Mouse (Mus musculus) liver, embryonic 15.5 days (tissue): ENCODE results near the gene March11. TPM values are rescaled to one million over a fixed set of nuclear protein-coding genes. Genes with fewer than 3 reads are reported as not detected.

Experiments
- ATAC-seq: fragments of 200-750 bp; cut with Nextera tagmentation; 2 replicates; pipeline ENCODE4 v1.8.0; 2017; ENCODE audit warnings: moderate number of reproducible peaks, mild to moderate bottlenecking, moderate library complexity; ENCODE audit not compliant: insufficient read depth
- H3K27ac ChIP-seq: fragments of 300-500 bp; sonication (generic); replicated peaks from 2 replicates; pipeline ENCODE4 v1.5.1; 2015; ENCODE audit warnings: mild to moderate bottlenecking, inconsistent platforms
- H3K27me3 ChIP-seq: fragments of 300-500 bp; sonication (generic); 2 replicates; pipeline ENCODE4 v1.6.1; 2015; ENCODE audit warnings: mild to moderate bottlenecking, inconsistent platforms
- H3K36me3 ChIP-seq: fragments of 300-500 bp; sonication (generic); replicated peaks from 2 replicates; pipeline ENCODE4 v1.6.1; 2015; ENCODE audit warnings: moderate library complexity, mild to moderate bottlenecking, inconsistent platforms
- H3K4me1 ChIP-seq: fragments of 300-500 bp; sonication (generic); replicated peaks from 2 replicates; pipeline ENCODE4 v1.6.1; 2015; ENCODE audit warnings: inconsistent platforms
- H3K4me2 ChIP-seq: fragments of 300-500 bp; sonication (generic); 2 replicates; pipeline ENCODE4 v1.6.1; 2015; ENCODE audit warnings: moderate library complexity, mild to moderate bottlenecking, inconsistent platforms
- H3K4me3 ChIP-seq: fragments of 300-500 bp; sonication (generic); replicated peaks from 2 replicates; pipeline ENCODE4 v1.5.1; 2015; ENCODE audit warnings: mild to moderate bottlenecking, inconsistent platforms
- H3K9ac ChIP-seq: fragments of 300-500 bp; sonication (generic); 2 replicates; pipeline ENCODE4 v1.6.1; 2015; ENCODE audit warnings: moderate library complexity, mild to moderate bottlenecking, inconsistent platforms
- H3K9me3 ChIP-seq: fragments of 300-500 bp; sonication (generic); replicated peaks from 2 replicates; pipeline ENCODE4 v1.6.1; 2016; ENCODE audit warnings: inconsistent platforms
- WGBS: fragments of 180-500 bp; shearing (Covaris S2); methylation state at CpG from one replicate; pipeline ENCODE4 v1.1.7; 2015; ENCODE audit warnings: mixed read lengths; ENCODE audit not compliant: insufficient replicate concordance; 5-methylcytosine and 5-hydroxymethylcytosine counted together
- polyA plus RNA-seq: library from polyadenylated mRNA; unstranded; fragments of >200 nt; fragmentation: Nextera tagmentation; extraction: Ambion mirVana; gene quantifications from 2 replicates; pipeline ENCODE4 v1.2.1, GENCODE M21; 2015

Gene March11
- polyA plus RNA-seq = not detected in 2 replicates

- ATAC-seq = no peak
- H3K27ac ChIP-seq = no peak within 1 kb of the TSS
These were observed at the start of gene March11 for GRCm38 (mm10) chr15:26308629-26309230. Gene March11, plus strand, starts transcription at chr15:26309048.

DNA sequence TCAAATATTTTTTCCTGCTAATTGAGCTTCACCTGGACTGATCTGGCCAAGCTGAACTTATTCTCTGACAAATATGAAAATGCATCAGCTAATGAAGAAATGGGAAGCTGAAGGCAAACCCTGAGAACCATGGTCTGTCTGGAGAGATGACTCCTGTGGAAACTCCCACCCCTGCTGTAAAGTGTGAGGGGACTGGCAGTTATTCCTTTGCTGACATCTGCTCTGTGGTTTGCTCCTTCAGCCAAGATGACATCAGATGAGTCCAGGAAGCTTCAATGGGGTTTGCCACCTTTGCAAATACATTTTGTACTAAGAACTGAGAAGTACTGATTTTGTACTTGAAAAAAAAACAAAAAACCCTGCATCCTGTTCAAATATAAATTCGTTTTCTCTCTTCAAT, 46.5 kb upstream of the March11 start:
- H3K4me2 ChIP-seq = no peak overlapping the region
- no peak overlapping the region for H3K4me3 ChIP-seq
- no peaks in the 10 kb centered on the region for H3K36me3 ChIP-seq
- H3K4me1 ChIP-seq = no peaks in the 10 kb centered on the region
- no peaks in the 10 kb centered on the region for H3K9me3 ChIP-seq
- H3K27me3 ChIP-seq = no peaks in the 10 kb centered on the region
- H3K9ac ChIP-seq = no peak overlapping the region
- no peak overlapping the region for H3K27ac ChIP-seq
- 24% methylated on average over 1 of the region's 1 CpGs for WGBS
- no peak for ATAC-seq

More at GRCm38 (mm10) chr15:26308629-26309230, at the start of gene March11:
- H3K4me2 ChIP-seq = peak within 1 kb of the TSS; percentile 38
- peak within 1 kb of the TSS; percentile 20 for H3K4me3 ChIP-seq
- H3K9me3 ChIP-seq = no peaks in the 10 kb centered on the region
- H3K9ac ChIP-seq = no peak within 1 kb of the TSS
- H3K27me3 ChIP-seq = peaks cover 30% of the 10 kb centered on the region
- under 1% methylated on average over 56 of the region's 56 CpGs for WGBS
- H3K36me3 ChIP-seq = no peaks in the 10 kb centered on the region
- H3K4me1 ChIP-seq = no peaks in the 10 kb centered on the region

DNA sequence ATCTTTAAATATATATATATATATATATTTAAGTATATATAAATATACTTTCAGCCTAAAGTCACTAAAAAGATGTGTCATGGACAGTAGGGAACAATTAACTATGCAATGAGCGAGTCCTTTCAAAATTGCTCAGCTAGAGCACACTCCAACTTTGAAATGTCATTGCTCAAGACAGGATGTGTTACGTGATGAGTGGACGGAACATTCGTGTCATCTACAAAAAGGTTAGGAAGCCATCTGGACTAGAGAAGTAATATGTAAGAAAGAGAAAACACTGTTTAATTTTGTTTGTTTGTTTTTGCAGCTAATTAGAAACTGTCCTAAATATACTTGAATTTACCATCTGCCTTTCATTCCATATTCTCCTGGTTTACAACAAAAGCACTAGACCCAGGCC, 39.3 kb upstream of the March11 start:
- Histone ChIP-seq H3K9ac (no peak overlapping the region), H3K27me3 (no peaks in the 10 kb centered on the region), H3K4me2 (no peak overlapping the region), H3K4me3 (no peak overlapping the region), H3K36me3 (no peaks in the 10 kb centered on the region), H3K9me3 (no peaks in the 10 kb centered on the region), H3K4me1 (no peaks in the 10 kb centered on the region), H3K27ac (no peak overlapping the region)
- ATAC-seq = no peak
- 68% methylated on average over 4 of the region's 4 CpGs for WGBS

DNA sequence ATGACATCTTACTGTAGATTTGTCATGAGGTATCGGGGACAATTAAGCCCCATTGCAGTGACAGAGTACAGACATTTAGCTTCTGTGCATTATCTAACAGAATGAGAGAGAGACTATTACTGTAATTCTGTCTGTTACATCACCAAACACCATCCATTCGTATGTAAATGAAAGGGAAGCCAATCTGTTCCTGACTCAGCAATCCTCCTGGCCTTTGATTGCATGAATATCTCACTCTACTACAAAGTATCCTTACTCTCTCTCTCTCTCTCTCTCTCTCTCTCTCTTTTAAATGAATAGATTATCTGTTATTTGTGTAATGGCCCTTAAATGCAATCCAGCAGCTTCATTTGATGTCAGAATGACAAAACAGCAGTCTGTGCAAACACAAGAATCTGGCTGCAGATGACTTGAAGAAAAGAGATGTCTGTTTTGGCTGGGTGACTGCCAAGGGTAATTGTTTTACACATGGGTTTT, 32.8 kb upstream of the March11 start:
- ATAC-seq = no peak
- Histone ChIP-seq H3K27me3 (no peaks in the 10 kb centered on the region), H3K4me2 (no peak overlapping the region), H3K36me3 (no peaks in the 10 kb centered on the region), H3K9ac (no peak overlapping the region), H3K4me1 (no peaks in the 10 kb centered on the region), H3K4me3 (no peak overlapping the region), H3K9me3 (no peaks in the 10 kb centered on the region), H3K27ac (no peak overlapping the region)
- WGBS = 48% methylated on average over 2 of the region's 2 CpGs

- H3K9me3 ChIP-seq = no peaks in the 10 kb centered on the region
These were observed 32.2 kb upstream of the March11 start for GRCm38 (mm10) chr15:26276608-26277007.

DNA sequence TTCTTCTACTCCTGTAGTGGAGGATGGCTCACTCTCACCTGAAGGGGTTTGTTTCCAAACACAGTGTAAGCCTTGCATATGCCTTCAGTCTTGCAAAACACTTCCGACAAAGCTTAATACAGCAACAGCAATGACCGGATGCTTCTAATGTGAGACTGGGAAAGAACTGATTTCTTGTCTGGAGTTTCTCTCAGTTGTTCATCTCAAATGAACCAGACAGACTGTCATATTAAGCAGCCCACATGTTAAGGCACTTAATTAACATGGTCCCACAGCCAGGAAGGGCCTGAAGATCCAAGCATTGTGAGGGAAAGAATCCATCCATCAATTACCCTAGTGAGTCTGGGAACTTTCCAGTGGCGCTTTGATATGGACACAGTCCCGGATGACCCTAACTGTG, 17.0 kb upstream of the March11 start:
- no peaks in the 10 kb centered on the region for H3K27me3 ChIP-seq
- 74% methylated on average over 4 of the region's 4 CpGs for WGBS
- no peak overlapping the region for H3K9ac ChIP-seq
- no peak overlapping the region for H3K4me3 ChIP-seq
- no peak overlapping the region for H3K4me2 ChIP-seq
- no peak for ATAC-seq
- H3K4me1 ChIP-seq = no peaks in the 10 kb centered on the region
- no peaks in the 10 kb centered on the region for H3K36me3 ChIP-seq
- no peak overlapping the region for H3K27ac ChIP-seq
- no peaks in the 10 kb centered on the region for H3K9me3 ChIP-seq

More at GRCm38 (mm10) chr15:26276608-26277007, 32.2 kb upstream of the March11 start:
- Histone ChIP-seq H3K4me3 (no peak overlapping the region), H3K27ac (no peak overlapping the region), H3K4me1 (no peaks in the 10 kb centered on the region), H3K4me2 (no peak overlapping the region), H3K9ac (no peak overlapping the region), H3K27me3 (no peaks in the 10 kb centered on the region), H3K36me3 (no peaks in the 10 kb centered on the region)
- WGBS = 60% methylated on average over 5 of the region's 5 CpGs
- ATAC-seq = no peak

GRCm38 (mm10) chr15:26292811-26293210, 16.0 kb upstream of the March11 start:
- Histone ChIP-seq H3K4me2 (no peak overlapping the region), H3K27ac (no peak overlapping the region), H3K27me3 (no peaks in the 10 kb centered on the region), H3K4me3 (no peak overlapping the region), H3K4me1 (no peaks in the 10 kb centered on the region), H3K36me3 (no peaks in the 10 kb centered on the region), H3K9ac (no peak overlapping the region), H3K9me3 (no peaks in the 10 kb centered on the region)
- 54% methylated on average over 2 of the region's 2 CpGs for WGBS
- ATAC-seq = no peak

GRCm38 (mm10) chr15:26293215-26293614, 15.6 kb upstream of the March11 start:
- Histone ChIP-seq H3K9me3 (no peaks in the 10 kb centered on the region), H3K27me3 (no peaks in the 10 kb centered on the region), H3K4me1 (no peaks in the 10 kb centered on the region), H3K27ac (no peak overlapping the region), H3K4me2 (no peak overlapping the region), H3K4me3 (no peak overlapping the region), H3K36me3 (no peaks in the 10 kb centered on the region), H3K9ac (no peak overlapping the region)
- 42% methylated on average over 1 of the region's 1 CpGs for WGBS
- no peak for ATAC-seq

DNA sequence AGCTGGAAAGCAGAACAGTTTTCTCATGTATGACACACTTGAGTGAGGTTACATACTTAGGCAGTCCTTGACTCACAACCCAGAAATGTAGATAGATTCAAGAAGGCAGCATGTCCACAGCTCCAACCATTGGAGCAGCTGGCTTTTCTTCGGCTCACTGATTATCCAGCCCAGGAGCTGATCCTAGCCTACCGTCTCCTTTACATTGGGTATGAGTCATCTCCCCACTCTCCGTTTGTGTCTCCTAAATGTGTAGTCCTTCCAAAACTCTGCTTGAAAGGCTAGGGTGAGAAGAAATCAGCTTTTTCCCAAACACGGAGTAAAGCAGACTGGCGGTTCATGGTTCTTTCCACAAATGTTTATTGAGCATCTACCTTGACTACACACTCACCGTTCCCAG, 10.2 kb upstream of the March11 start:
- Histone ChIP-seq H3K4me1 (no peaks in the 10 kb centered on the region), H3K27ac (no peak overlapping the region), H3K4me3 (no peak overlapping the region), H3K27me3 (no peaks in the 10 kb centered on the region), H3K9me3 (no peaks in the 10 kb centered on the region), H3K9ac (no peak overlapping the region), H3K4me2 (no peak overlapping the region), H3K36me3 (no peaks in the 10 kb centered on the region)
- ATAC-seq = no peak
- WGBS = 68% methylated on average over 6 of the region's 6 CpGs

DNA sequence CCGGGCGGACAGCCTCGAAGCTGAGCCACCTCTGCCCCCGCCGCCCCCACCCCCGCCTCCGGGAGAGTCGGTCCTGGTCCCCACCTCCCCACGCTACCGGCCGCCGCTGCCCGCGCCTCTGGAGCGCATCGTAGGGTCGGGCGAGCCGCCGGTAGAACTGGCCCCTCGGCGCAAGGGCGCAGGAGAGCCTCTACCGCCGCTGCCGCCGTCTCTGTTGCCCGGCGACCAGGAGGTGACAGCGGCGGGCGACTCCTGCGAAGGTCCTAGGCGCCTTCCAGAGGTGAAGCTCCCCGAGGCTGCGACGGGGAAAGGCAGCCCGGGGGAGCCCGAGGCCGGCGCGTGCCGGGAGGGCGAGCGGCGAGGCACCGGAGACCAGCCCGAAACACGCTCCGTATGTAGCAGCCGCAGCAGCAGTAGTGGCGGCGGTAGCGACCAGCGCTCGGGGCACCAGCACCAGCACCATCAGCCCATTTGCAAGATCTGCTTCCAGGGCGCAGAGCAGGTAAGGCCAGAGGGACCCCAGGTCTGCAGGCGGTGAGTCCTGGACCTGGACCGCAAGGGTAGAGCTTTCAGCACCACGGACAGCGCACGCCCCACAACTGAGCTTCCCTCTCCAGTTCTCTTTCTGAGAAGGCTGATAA, 563 bp downstream of the March11 start:
- H3K27ac ChIP-seq = no peak overlapping the region
- WGBS = 1% methylated on average over 62 of the region's 62 CpGs
- H3K36me3 ChIP-seq = no peaks in the 10 kb centered on the region
- H3K9me3 ChIP-seq = no peaks in the 10 kb centered on the region
- H3K27me3 ChIP-seq = peaks cover 30% of the 10 kb centered on the region
- peak overlapping the region; percentile 38 for H3K4me2 ChIP-seq
- no peaks in the 10 kb centered on the region for H3K4me1 ChIP-seq
- H3K9ac ChIP-seq = no peak overlapping the region
- H3K4me3 ChIP-seq = peak overlapping the region; percentile 20
- ATAC-seq = no peak

GRCm38 (mm10) chr15:26319866-26320265, 11.0 kb downstream of the March11 start:
- Histone ChIP-seq H3K27ac (no peak overlapping the region), H3K9me3 (no peaks in the 10 kb centered on the region), H3K36me3 (no peaks in the 10 kb centered on the region), H3K27me3 (no peaks in the 10 kb centered on the region), H3K4me1 (no peaks in the 10 kb centered on the region), H3K4me2 (no peak overlapping the region), H3K9ac (no peak overlapping the region), H3K4me3 (no peak overlapping the region)
- ATAC-seq = no peak
- 61% methylated on average over 2 of the region's 2 CpGs for WGBS
